Mouse (Mus musculus) hindbrain, postnatal 0 days (tissue): ENCODE results near the gene Ifnl3. TPM values are rescaled to one million over a fixed set of nuclear protein-coding genes. Genes with fewer than 3 reads are reported as not detected.
"Not testable (repeated sequence)": the region's sequence is repeated elsewhere in the genome, so short reads cannot be mapped to it uniquely, and the experiment has no call there.

ENCODE experiments used
- ATAC-seq: fragments of 200-750 bp; cut with Nextera tagmentation; 2 replicates; pipeline ENCODE4 v1.8.0; 2017; ENCODE audit warnings: mild to moderate bottlenecking, moderate TSS enrichment, moderate library complexity
- DNase-seq: peaks from one replicate; pipeline ENCODE4 v3.0.0-alpha.2; 2015; ENCODE audit warnings: low spot score
- H3K27ac ChIP-seq: fragments of 300-500 bp; sonication (generic); 2 replicates; pipeline ENCODE4 v1.5.1; 2014; ENCODE audit warnings: mild to moderate bottlenecking
- H3K27me3 ChIP-seq: fragments of 300-500 bp; sonication (generic); 2 replicates; pipeline ENCODE4 v1.6.1; 2014; ENCODE audit warnings: low read length, mixed read lengths; ENCODE audit not compliant: insufficient read depth
- H3K36me3 ChIP-seq: fragments of 300-500 bp; sonication (generic); 2 replicates; pipeline ENCODE4 v1.6.1; 2014; ENCODE audit warnings: low read length, mixed read lengths; ENCODE audit not compliant: insufficient read depth
- H3K4me1 ChIP-seq: fragments of 300-500 bp; sonication (generic); 2 replicates; pipeline ENCODE4 v1.6.1; 2014; ENCODE audit warnings: antibody characterized with exemption, low read length, mixed read lengths; ENCODE audit not compliant: insufficient read depth
- H3K4me2 ChIP-seq: fragments of 300-500 bp; sonication (generic); 2 replicates; pipeline ENCODE4 v1.6.1; 2014; ENCODE audit warnings: low read depth, mild to moderate bottlenecking, low read length, moderate library complexity, mixed read lengths
- H3K4me3 ChIP-seq: fragments of 300-500 bp; sonication (generic); 2 replicates; pipeline ENCODE4 v1.5.1; 2014; ENCODE audit warnings: low read length
- H3K9ac ChIP-seq: fragments of 300-500 bp; sonication (generic); replicated peaks from 2 replicates; pipeline ENCODE4 v1.6.1; 2014; ENCODE audit warnings: mild to moderate bottlenecking, low read length, moderate library complexity, mixed read lengths
- H3K9me3 ChIP-seq: fragments of 300-500 bp; sonication (generic); 2 replicates; pipeline ENCODE4 v1.6.1; 2016; ENCODE audit warnings: low read length, mixed read lengths
- CTCF ChIP-seq: IDR thresholded peaks from 2 replicates; pipeline ENCODE4 v1.5.1; 2016; ENCODE audit warnings: antibody characterized with exemption, control low read depth, low read depth
- WGBS: fragments of 180-500 bp; shearing (Covaris S2); extraction: QIAGEN DNeasy Blood & Tissue Kit; methylation state at CpG from one replicate; pipeline ENCODE4 v1.1.7; 2014; 5-methylcytosine and 5-hydroxymethylcytosine counted together
- polyA plus RNA-seq: library from polyadenylated mRNA; unstranded; fragments of >200 nt; fragmentation: Nextera tagmentation; extraction: Ambion mirVana; gene quantifications from 2 replicates; pipeline ENCODE4 v1.2.1, GENCODE M21; 2015
- total RNA-seq: library from RNA; depleted of rRNA; stranded (reverse); fragments of >200 nt; gene quantifications from 2 replicates; pipeline ENCODE4 v1.2.3, GENCODE M21; 2014

Gene Ifnl3
- total and polyA plus RNA-seq, 2 experiments from 2014 or later: not detected

DNA sequence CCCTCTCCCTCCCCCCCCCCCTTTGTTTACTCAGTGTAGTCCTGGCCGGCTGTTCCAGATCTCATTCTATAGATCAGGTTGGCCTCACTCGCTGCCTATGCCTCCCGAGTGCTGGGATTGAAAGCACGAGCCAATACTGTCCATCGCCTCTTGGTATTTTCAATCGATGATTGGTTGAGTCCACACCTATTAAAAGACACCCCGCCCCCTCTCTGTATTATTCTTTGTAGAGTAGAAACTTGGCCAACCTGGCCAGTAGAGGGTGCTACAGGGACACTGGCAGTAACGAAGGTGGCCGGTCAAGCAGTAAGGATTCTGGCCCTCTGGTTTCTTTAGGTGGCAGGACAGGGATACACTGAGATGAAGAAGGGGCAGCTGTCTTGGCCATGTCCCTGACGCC, 32.2 kb upstream of the Ifnl3 start:
- 4% methylated on average over 10 of the region's 10 CpGs for WGBS
- Histone ChIP-seq H3K9ac (no peak overlapping the region), H3K4me2 (peak overlapping the region; percentile 26), H3K27me3 (no peaks in the 10 kb centered on the region), H3K4me3 (no peak overlapping the region), H3K36me3 (no peaks in the 10 kb centered on the region), H3K27ac (no peak overlapping the region), H3K4me1 (0 out of 2 replicates have a peak, but pooled peaks cover 7% of the 10 kb centered on the region), H3K9me3 (no peaks in the 10 kb centered on the region)
- TF ChIP-seq CTCF: peak; percentile 68
- peak; percentile 77 for DNase-seq
- 0 out of 2 replicates have a peak, but pooled peaks have one; percentile 58 for ATAC-seq

DNA sequence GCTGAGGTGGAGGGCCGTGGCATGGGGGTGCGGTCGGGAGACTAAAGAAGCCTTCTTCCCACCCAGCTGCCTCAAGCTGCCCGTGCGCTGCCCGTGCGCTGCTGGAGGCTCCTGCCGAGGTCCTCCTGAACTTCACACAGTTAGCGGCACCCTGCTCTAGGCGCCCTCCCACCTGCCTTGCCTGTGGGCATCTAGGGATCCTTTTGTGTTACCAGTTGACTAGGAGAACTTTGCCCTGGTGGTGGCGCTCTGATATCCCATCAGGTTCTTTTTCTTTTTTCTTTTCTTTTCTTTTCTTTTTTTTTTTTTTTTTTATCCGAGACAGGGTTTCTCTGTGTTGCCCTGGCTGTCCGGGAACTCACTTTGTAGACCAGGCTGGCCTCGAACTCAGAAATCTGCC, 31.7 kb upstream of the Ifnl3 start:
- peak; percentile 8; the same call in 1 of the 2 replicates for TF ChIP-seq CTCF
- Histone ChIP-seq H3K9me3 (no peaks in the 10 kb centered on the region), H3K9ac (no peak overlapping the region), H3K27ac (no peak overlapping the region), H3K4me2 (peak overlapping the region; percentile 26), H3K36me3 (no peaks in the 10 kb centered on the region), H3K27me3 (no peaks in the 10 kb centered on the region), H3K4me1 (0 out of 2 replicates have a peak, but pooled peaks cover 7% of the 10 kb centered on the region), H3K4me3 (no peak overlapping the region)
- DNase-seq (no peak), ATAC-seq (no peak)
- 49% methylated on average over 14 of the region's 14 CpGs for WGBS

DNA sequence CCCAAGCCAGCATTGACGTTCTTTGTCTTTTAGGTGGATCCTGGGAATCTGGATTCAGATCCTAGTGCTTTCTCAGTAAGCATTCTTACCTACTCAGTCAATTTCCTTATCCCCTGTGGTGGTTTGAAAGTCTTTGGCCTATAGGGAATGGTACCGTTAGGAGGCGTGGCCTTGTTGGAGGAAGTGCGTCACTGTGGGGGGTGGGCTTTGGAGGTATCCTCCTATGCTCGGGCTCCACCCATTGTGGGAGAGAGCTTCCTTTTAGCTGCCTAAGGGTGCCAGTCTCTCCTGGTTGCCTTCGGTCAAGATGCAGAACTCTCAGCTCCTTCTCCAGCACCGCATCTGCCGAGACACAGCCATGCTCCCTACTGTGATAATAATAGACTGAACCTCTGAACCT, 30.3 kb upstream of the Ifnl3 start:
- no peak for TF ChIP-seq CTCF
- WGBS: 94% methylated on average over 8 of the region's 8 CpGs
- Histone ChIP-seq H3K9ac (no peak overlapping the region), H3K27me3 (no peaks in the 10 kb centered on the region), H3K4me1 (0 out of 2 replicates have a peak, but pooled peaks cover 7% of the 10 kb centered on the region), H3K36me3 (no peaks in the 10 kb centered on the region), H3K27ac (no peak overlapping the region), H3K9me3 (no peaks in the 10 kb centered on the region), H3K4me2 (no peak overlapping the region), H3K4me3 (no peak overlapping the region)
- DNase-seq (no peak), ATAC-seq (no peak)

DNA sequence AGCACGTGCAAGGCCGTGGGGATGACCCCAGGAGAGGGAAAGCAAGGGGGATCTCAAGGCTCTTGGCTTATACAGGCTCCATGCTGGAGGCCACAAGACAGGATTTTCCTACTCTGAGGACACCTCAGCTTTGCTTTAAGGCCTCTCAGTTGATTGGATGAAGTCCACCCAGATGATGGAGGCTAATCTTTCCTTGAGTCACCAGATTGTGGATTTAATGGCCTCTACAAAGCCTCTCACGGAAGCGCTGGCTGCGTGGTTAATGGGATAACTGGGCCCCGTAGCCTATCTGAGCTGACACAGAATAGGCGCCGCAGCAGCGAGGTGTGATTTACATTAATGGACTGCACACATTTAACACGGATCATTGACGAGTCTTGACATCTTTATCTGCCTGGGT, 27.2 kb upstream of the Ifnl3 start:
- no peak overlapping the region for H3K9ac ChIP-seq

DNA sequence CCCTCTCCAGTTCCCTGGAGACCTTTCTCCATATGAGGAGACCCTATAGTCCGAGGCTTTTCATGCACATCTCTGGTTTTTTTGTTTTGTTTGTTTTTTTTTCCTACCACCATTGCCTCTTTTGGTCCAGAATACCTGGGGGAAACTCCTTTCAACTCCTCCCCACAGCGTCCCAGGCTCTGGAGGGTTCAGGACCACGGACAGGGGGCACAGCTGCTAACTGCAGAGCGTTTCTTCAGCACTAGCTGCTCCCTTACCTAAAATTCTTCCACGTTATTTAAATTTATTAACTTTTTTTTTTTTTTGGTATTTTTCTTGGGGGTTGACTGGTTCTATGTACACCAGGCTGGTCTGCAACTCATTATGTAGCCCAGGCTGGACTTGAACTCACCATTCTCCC, 17.1 kb upstream of the Ifnl3 start:
- WGBS: 11% methylated on average over 5 of the region's 5 CpGs

More for the DNA sequence above, 27.2 kb upstream of the Ifnl3 start:
- ATAC-seq (no peak), DNase-seq (no peak)
- TF ChIP-seq CTCF: no peak
- H3K4me2 ChIP-seq: no peak overlapping the region
- no peaks in the 10 kb centered on the region for H3K4me1 ChIP-seq
- no peak overlapping the region for H3K27ac ChIP-seq
- H3K27me3 ChIP-seq: no peaks in the 10 kb centered on the region
- H3K4me3 ChIP-seq: no peak overlapping the region
- H3K9me3 ChIP-seq: no peaks in the 10 kb centered on the region
- 70% methylated on average over 11 of the region's 11 CpGs for WGBS
- H3K36me3 ChIP-seq: no peaks in the 10 kb centered on the region

DNA sequence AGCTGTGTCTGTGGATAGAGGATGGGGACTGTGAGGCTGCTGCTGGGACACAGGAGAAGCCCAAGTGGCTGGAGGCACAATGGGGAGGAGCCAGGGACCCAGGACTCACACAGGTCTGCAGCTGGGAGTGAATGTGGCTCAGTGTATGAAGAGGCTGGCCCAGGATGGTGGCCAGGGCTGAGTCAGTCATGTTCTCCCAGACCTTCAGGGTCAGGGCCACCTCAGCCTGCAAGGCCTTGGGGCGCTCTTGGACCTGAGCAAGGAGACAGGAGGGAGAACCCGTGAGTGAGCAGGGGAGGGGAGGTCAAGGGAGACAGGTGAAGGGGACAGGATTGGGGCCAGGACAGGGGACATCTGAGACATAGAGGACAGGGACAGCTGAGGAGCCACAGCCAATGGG, 13.5 kb upstream of the Ifnl3 start:
- not testable (repeated sequence) for H3K4me2 ChIP-seq, H3K9ac ChIP-seq, H3K27ac ChIP-seq, ATAC-seq, H3K4me1 ChIP-seq, H3K9me3 ChIP-seq, H3K27me3 ChIP-seq, DNase-seq, H3K4me3 ChIP-seq, H3K36me3 ChIP-seq
- no CpG with 5 or more reads among the region's 2 CpGs for WGBS

More for the DNA sequence above, 17.1 kb upstream of the Ifnl3 start:
- H3K9ac ChIP-seq: no peak overlapping the region
- H3K27ac ChIP-seq: no peak overlapping the region
- no peak overlapping the region for H3K4me3 ChIP-seq
- TF ChIP-seq CTCF: no peak
- H3K4me1 ChIP-seq: no peaks in the 10 kb centered on the region
- ATAC-seq (no peak), DNase-seq (no peak)
- H3K4me2 ChIP-seq: no peak overlapping the region
- no peaks in the 10 kb centered on the region for H3K36me3 ChIP-seq
- H3K9me3 ChIP-seq: 0 out of 2 replicates have a peak, but pooled peaks cover 3% of the 10 kb centered on the region
- no peaks in the 10 kb centered on the region for H3K27me3 ChIP-seq

DNA sequence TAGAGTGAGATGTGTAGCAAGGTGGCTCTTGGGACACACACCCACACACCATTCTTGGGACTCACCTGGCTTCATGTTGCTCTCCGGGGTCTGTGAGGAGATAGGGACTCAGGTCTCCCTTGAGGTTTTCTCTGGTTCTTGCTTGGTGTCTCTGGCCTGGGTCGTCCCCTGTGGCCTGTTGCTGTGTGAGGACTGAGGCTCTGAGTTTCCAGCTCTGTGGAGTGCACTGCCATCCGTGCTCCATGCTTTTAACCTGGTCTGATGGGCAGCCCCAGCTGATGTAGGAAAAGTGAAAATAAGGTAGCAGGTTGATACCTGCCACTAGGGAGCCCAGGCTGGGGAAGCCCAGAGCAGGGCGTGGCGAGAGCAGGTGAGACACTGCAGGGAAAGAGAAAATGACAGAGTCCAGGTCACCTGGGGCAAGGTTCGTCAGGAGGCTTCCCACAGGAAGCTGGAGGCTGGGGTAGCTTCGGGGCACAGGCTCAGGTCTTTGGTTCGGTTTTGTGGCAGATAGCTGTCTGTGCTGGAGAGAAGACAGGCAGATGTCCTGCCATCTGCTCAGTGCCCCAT, 12.1 kb upstream of the Ifnl3 start, which contains the start of gene Ifnl2:
Gene Ifnl2 (minus strand): TSS at position 51 of the 570 bp plus-strand sequence.
- 62% methylated on average over 8 of the region's 8 CpGs for WGBS
- H3K36me3 ChIP-seq, H3K9me3 ChIP-seq, H3K9ac ChIP-seq, H3K27me3 ChIP-seq, H3K27ac ChIP-seq, H3K4me2 ChIP-seq, H3K4me3 ChIP-seq, DNase-seq, H3K4me1 ChIP-seq, ATAC-seq: not testable (repeated sequence)
